ENCODE assay signal across 8 mouse cellular contexts in the genomic region with DNA sequence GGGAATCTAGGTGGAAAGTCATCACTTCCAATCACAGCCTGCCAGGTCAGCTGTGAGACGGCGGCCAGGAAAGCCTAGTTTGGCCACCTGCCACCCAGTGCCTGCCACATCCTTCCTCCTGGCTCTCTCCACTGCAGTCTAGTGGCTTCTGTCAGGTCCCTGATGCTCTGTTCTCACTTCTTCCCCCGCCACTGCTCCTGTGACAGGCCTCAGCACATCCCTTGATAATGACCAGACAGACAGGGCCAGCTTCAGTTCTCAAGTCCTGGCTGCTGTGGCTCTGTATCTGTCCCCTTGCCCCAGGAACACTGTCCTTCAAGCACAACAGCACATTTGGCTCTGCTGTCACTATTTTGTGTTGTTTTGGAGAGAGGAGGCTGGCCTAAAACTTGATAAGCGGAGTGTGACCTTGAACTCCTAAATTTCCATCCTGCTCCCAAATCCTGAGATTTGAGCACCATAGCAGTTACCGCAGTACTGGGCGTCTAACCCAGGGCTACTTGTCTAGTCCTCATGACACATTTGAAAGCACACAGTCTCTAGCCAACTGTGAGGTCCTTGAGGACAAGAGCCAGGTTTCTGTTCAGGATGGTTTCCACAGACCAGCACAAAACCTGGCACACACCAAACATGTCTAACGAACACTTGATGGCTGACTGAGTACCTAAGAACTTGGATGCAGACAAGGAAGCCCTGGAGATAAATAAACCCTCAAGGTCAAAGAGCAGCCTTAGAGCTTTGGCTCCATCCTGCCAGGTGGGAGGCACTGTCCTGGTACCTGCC.
DNase-seq lines count a peak whose midpoint lies in the region; ATAC-seq and TF ChIP-seq lines count a peak whose summit lies in the region.

No protein-coding gene starts in this region.

- H3K4me1 ChIP-seq in embryonic facial prominence, embryonic 12.5 days: peaks cover 20% of the 10 kb centered on the region
- peaks cover 40% of the 10 kb centered on the region for H3K4me1 ChIP-seq in embryonic facial prominence, embryonic 10.5 days
- H3K4me1 ChIP-seq in spleen, adult 2 months (ENCODE audit: control insufficient read depth, insufficient read depth, insufficient read length): peaks cover 42% of the 10 kb centered on the region

- H3K4me3 ChIP-seq in embryonic facial prominence, embryonic 12.5 days: no peak overlapping the region
- H3K4me3 ChIP-seq in embryonic facial prominence, embryonic 10.5 days: no peak overlapping the region
- H3K4me3 ChIP-seq in spleen, adult 2 months (ENCODE audit: extremely low read depth, insufficient read depth, insufficient read length): no peak overlapping the region

- TF ChIP-seq POLR2A in spleen, adult 2 months (IDR thresholded peaks at IDR 0.05; ENCODE audit: low read depth, low read length): no peak

- ATAC-seq in embryonic facial prominence, embryonic 12.5 days (ENCODE audit: insufficient number of reproducible peaks, insufficient read depth, low FRiP score, low TSS enrichment): no peak

- DNase-seq in embryonic facial prominence, embryonic 10.5 days (ENCODE audit: low spot score): no peak
- no peak for DNase-seq in spleen, adult 2 months (ENCODE audit: low read depth in 1 of 2, low spot score in 2 of 2)
- DNase-seq in spleen, adult 18-20 months: no peak
- peak; percentile 67 for DNase-seq in heart, adult 9 months (ENCODE audit: low spot score in 2 of 2)
- peak; percentile 59 for DNase-seq in lung, postnatal 36 days
- DNase-seq in frontal cortex, postnatal 25 days (ENCODE audit: low spot score in 2 of 2): no peak
- DNase-seq in spleen, adult 12 weeks (ENCODE audit: low spot score): no peak

- H3K9me3 ChIP-seq in embryonic facial prominence, embryonic 12.5 days: no peaks in the 10 kb centered on the region
- H3K9me3 ChIP-seq in embryonic facial prominence, embryonic 10.5 days: no peaks in the 10 kb centered on the region

- TF ChIP-seq CTCF in spleen, adult 2 months (IDR thresholded peaks at IDR 0.05; ENCODE audit: extremely low read depth, insufficient read depth, insufficient read length, insufficient replicate concordance): no peak

- peak overlapping the region; percentile 12; the same call in 1 of the 2 replicates for H3K9ac ChIP-seq in embryonic facial prominence, embryonic 12.5 days

- WGBS in embryonic facial prominence, embryonic 12.5 days: 83% methylated on average over 7 of the region's 7 CpGs
- WGBS in embryonic facial prominence, embryonic 10.5 days: 90% methylated on average over 7 of the region's 7 CpGs
- 53% methylated on average over 7 of the region's 7 CpGs for WGBS in spleen, adult 2 months

- no peak overlapping the region for H3K27ac ChIP-seq in embryonic facial prominence, embryonic 12.5 days
- no peak overlapping the region for H3K27ac ChIP-seq in embryonic facial prominence, embryonic 10.5 days (replicated peaks)
- peak overlapping the region; percentile 56; the same call in 1 of the 2 replicates for H3K27ac ChIP-seq in spleen, adult 2 months (ENCODE audit: insufficient read depth, low read length)

- peaks cover 55% of the 10 kb centered on the region for H3K36me3 ChIP-seq in embryonic facial prominence, embryonic 12.5 days
- peaks cover 47% of the 10 kb centered on the region for H3K36me3 ChIP-seq in embryonic facial prominence, embryonic 10.5 days (replicated peaks)
- peaks cover 9% of the 10 kb centered on the region for H3K36me3 ChIP-seq in spleen, adult 2 months (ENCODE audit: control insufficient read depth, insufficient read depth, low read length)

- H3K4me2 ChIP-seq in embryonic facial prominence, embryonic 12.5 days (replicated peaks): no peak overlapping the region

- no peaks in the 10 kb centered on the region for H3K27me3 ChIP-seq in embryonic facial prominence, embryonic 12.5 days
- peaks cover 19% of the 10 kb centered on the region for H3K27me3 ChIP-seq in embryonic facial prominence, embryonic 10.5 days (replicated peaks; ENCODE audit: low read depth, poor library complexity, severe bottlenecking)
- no peaks in the 10 kb centered on the region for H3K27me3 ChIP-seq in spleen, adult 2 months (ENCODE audit: control insufficient read depth, insufficient read depth, low read length)

Comparison
In these comparisons a context has a peak if more than half of its experiments do, and no peak if none do; other contexts are left out.
1. DNase-seq: peak in heart, adult 9 months (2 of 2) and lung, postnatal 36 days (single experiment); none in embryonic facial prominence, embryonic 10.5 days (single experiment), spleen, adult 2 months (0 of 2), spleen, adult 18-20 months (0 of 2), frontal cortex, postnatal 25 days (0 of 2) and spleen, adult 12 weeks (single experiment).